Mouse (Mus musculus) CH12.LX (cell line): ENCODE measurements around the gene Rora. TPM values are rescaled to one million over a fixed set of nuclear protein-coding genes. Genes with fewer than 3 reads are reported as not detected.
A peak's percentile ranks its signal among the peaks of the same experiment; 100 is the strongest.

Experiments used
- DNase-seq: peaks from one replicate; pipeline ENCODE4 v3.0.0-alpha.2; 2013; ENCODE audit errors: extremely low read depth
- H3K27ac ChIP-seq: 2 replicates; pipeline ENCODE4 v1.5.1; 2012; ENCODE audit warnings: low read depth, mild to moderate bottlenecking, control low read depth, moderate library complexity; ENCODE audit not compliant: insufficient read depth
- H3K27me3 ChIP-seq: replicated peaks from 2 replicates; pipeline ENCODE3; 2012; ENCODE audit warnings: inconsistent platforms
- H3K36me3 ChIP-seq, 2 experiments: replicated peaks in 1 of 2; 2 replicates each; pipeline versions ENCODE3 to v1.6.1; 2012; ENCODE audit warnings: inconsistent platforms in 1 of 2, low read length in 1 of 2, mild to moderate bottlenecking in 1 of 2, mixed read lengths in 1 of 2, moderate library complexity in 1 of 2; ENCODE audit not compliant: control insufficient read depth in 1 of 2, insufficient read depth in 1 of 2
- H3K4me1 ChIP-seq, 2 experiments: 2 replicates each; pipeline ENCODE4 v1.6.1; 2012; ENCODE audit warnings: inconsistent platforms in 1 of 2, moderate library complexity in 1 of 2; ENCODE audit not compliant: insufficient read depth in 2 of 2, control insufficient read depth in 1 of 2
- H3K4me2 ChIP-seq: 2 replicates; pipeline ENCODE4 v1.6.1; 2012; ENCODE audit warnings: low read depth, mild to moderate bottlenecking, control low read depth; ENCODE audit not compliant: poor library complexity, insufficient read depth, severe bottlenecking
- H3K4me3 ChIP-seq, 3 experiments: fragments of 150-350 bp in 1 of 3; sonication (generic) in 1 of 3; replicated peaks in 1 of 3; 2 replicates each; pipeline versions ENCODE3 to v1.5.1; 2011 to 2012; ENCODE audit warnings: low read depth in 2 of 3, low read length in 2 of 3, mild to moderate bottlenecking in 2 of 3, moderate library complexity in 2 of 3, control low read depth in 1 of 3, improper control_type of control experiment in 1 of 3, inconsistent platforms in 1 of 3, mixed read lengths in 1 of 3; ENCODE audit not compliant: poor library complexity in 1 of 3
- H3K79me2 ChIP-seq: replicated peaks from 2 replicates; pipeline ENCODE4 v1.6.1; 2012; ENCODE audit warnings: mild to moderate bottlenecking, moderate library complexity; ENCODE audit not compliant: control insufficient read depth, poor library complexity, insufficient read depth, severe bottlenecking; ENCODE audit errors: extremely low read depth
- H3K9ac ChIP-seq: 2 replicates; pipeline ENCODE4 v1.6.1; 2012; ENCODE audit warnings: low read depth, mild to moderate bottlenecking, control low read depth, moderate library complexity; ENCODE audit not compliant: insufficient read depth
- H3K9me3 ChIP-seq: replicated peaks from 2 replicates; pipeline ENCODE3; 2012; ENCODE audit warnings: low read length, inconsistent platforms, mixed read lengths
- BHLHE40 ChIP-seq: IDR thresholded peaks from 2 replicates; pipeline ENCODE4 v1.6.1; 2011; ENCODE audit warnings: mild to moderate bottlenecking, low read depth, low read length, improper control_type of control experiment
- CHD2 ChIP-seq: IDR thresholded peaks from 2 replicates; pipeline ENCODE4 v1.6.1; 2011; ENCODE audit warnings: low read length, improper control_type of control experiment
- ELF1 ChIP-seq: IDR thresholded peaks from 2 replicates; pipeline ENCODE4 v1.6.1; 2014; ENCODE audit warnings: low read depth, mild to moderate bottlenecking, inconsistent platforms, low read length, improper control_type of control experiment
- EP300 ChIP-seq: IDR thresholded peaks from 2 replicates; pipeline ENCODE4 v1.6.1; 2011; ENCODE audit warnings: low read length, improper control_type of control experiment
- ETS1 ChIP-seq: conservative IDR thresholded peaks from 2 replicates; pipeline ENCODE4 v1.6.1; 2012; ENCODE audit warnings: low read depth, mild to moderate bottlenecking, inconsistent platforms, low read length, improper control_type of control experiment, moderate library complexity
- GABPA ChIP-seq: IDR thresholded peaks from 2 replicates; pipeline ENCODE4 v1.6.1; 2012; ENCODE audit warnings: low read depth, low read length, improper control_type of control experiment, inconsistent platforms; ENCODE audit not compliant: insufficient replicate concordance
- IRF4 ChIP-seq: IDR thresholded peaks from 2 replicates; pipeline ENCODE4 v1.6.1; 2014; ENCODE audit warnings: low read depth, mild to moderate bottlenecking, inconsistent platforms, low read length, improper control_type of control experiment
- JUN ChIP-seq: IDR thresholded peaks from 2 replicates; pipeline ENCODE4 v1.6.1; 2011; ENCODE audit warnings: low read depth, mild to moderate bottlenecking, low read length, improper control_type of control experiment, moderate library complexity; ENCODE audit not compliant: insufficient read depth
- JUND ChIP-seq: conservative IDR thresholded peaks from 2 replicates; pipeline ENCODE4 v1.6.1; 2011; ENCODE audit warnings: low read depth, low read length, improper control_type of control experiment
- KAT2A ChIP-seq: IDR thresholded peaks from 2 replicates; pipeline ENCODE4 v1.6.1; 2012; ENCODE audit warnings: low read length, improper control_type of control experiment, inconsistent platforms; ENCODE audit not compliant: insufficient replicate concordance
- MAX ChIP-seq: IDR thresholded peaks from 2 replicates; pipeline ENCODE4 v1.6.1; 2011; ENCODE audit warnings: low read length, improper control_type of control experiment
- MAZ ChIP-seq: IDR thresholded peaks from 2 replicates; pipeline ENCODE4 v1.6.1; 2012; ENCODE audit warnings: low read depth, mild to moderate bottlenecking, inconsistent platforms, low read length, improper control_type of control experiment, moderate library complexity
- MEF2A ChIP-seq: IDR thresholded peaks from 2 replicates; pipeline ENCODE4 v1.6.1; 2014; ENCODE audit warnings: low read depth, mild to moderate bottlenecking, inconsistent platforms, low read length, improper control_type of control experiment, borderline replicate concordance
- MXI1 ChIP-seq: IDR thresholded peaks from 2 replicates; pipeline ENCODE4 v1.6.1; 2011; ENCODE audit warnings: mild to moderate bottlenecking, low read depth, low read length, improper control_type of control experiment
- MYC ChIP-seq: IDR thresholded peaks from 2 replicates; pipeline ENCODE4 v1.6.1; 2011; ENCODE audit warnings: low read depth, mild to moderate bottlenecking, improper control_type of control experiment, low read length
- NRF1 ChIP-seq: IDR thresholded peaks from 2 replicates; pipeline ENCODE4 v1.6.1; 2014; ENCODE audit warnings: low read depth, mild to moderate bottlenecking, inconsistent platforms, low read length, improper control_type of control experiment, moderate library complexity
- PAX5 ChIP-seq: IDR thresholded peaks from 2 replicates; pipeline ENCODE4 v1.6.1; 2012; ENCODE audit warnings: low read length, inconsistent platforms, mixed read lengths
- POLR2A ChIP-seq: IDR thresholded peaks from 2 replicates; pipeline ENCODE4 v1.6.1; 2011; ENCODE audit warnings: low read depth, mild to moderate bottlenecking, improper control_type of control experiment, low read length
- RAD21 ChIP-seq: IDR thresholded peaks from 2 replicates; pipeline ENCODE4 v1.6.1; 2011; ENCODE audit warnings: low read depth, mild to moderate bottlenecking, low read length, improper control_type of control experiment, moderate library complexity
- SMC3 ChIP-seq: IDR thresholded peaks from 2 replicates; pipeline ENCODE4 v1.6.1; 2011; ENCODE audit warnings: low read depth, low read length, improper control_type of control experiment
- TBP ChIP-seq: conservative IDR thresholded peaks from 2 replicates; pipeline ENCODE4 v1.6.1; 2011; ENCODE audit warnings: low read depth, low read length, improper control_type of control experiment
- TCF12 ChIP-seq: IDR thresholded peaks from 2 replicates; pipeline ENCODE4 v1.6.1; 2014; ENCODE audit warnings: low read depth, mild to moderate bottlenecking, inconsistent platforms, low read length, improper control_type of control experiment
- UBTF ChIP-seq: IDR thresholded peaks from 2 replicates; pipeline ENCODE4 v1.6.1; 2012; ENCODE audit warnings: low read depth, mild to moderate bottlenecking, inconsistent platforms, low read length, improper control_type of control experiment, moderate library complexity
- USF1 ChIP-seq: IDR thresholded peaks from 2 replicates; pipeline ENCODE4 v1.6.1; 2014; ENCODE audit warnings: low read depth, mild to moderate bottlenecking, inconsistent platforms, low read length, improper control_type of control experiment
- ZC3H11A ChIP-seq: IDR thresholded peaks from 2 replicates; pipeline ENCODE4 v1.6.1; 2012; ENCODE audit warnings: low read depth, mild to moderate bottlenecking, inconsistent platforms, low read length, improper control_type of control experiment
- ZMIZ1 ChIP-seq: IDR thresholded peaks from 2 replicates; pipeline ENCODE4 v1.6.1; 2012; ENCODE audit warnings: low read depth, mild to moderate bottlenecking, inconsistent platforms, low read length, improper control_type of control experiment
- ZNF384 ChIP-seq: IDR thresholded peaks from 2 replicates; pipeline ENCODE4 v1.6.1; 2012; ENCODE audit warnings: low read depth, low read length, improper control_type of control experiment, inconsistent platforms
- dilution Hi-C: fragments of 300-500 bp; cut with MboI; formaldehyde crosslinking; loops from 2 replicates; pipeline ENCODE4 v1.14.3; 2020; ENCODE audit warnings: low sequenced_read_pairs; ENCODE audit not compliant: extremely low pct_unique_long_range_greater_than_20kb, extremely low pct_ligation_motif_present
- in situ Hi-C: fragments of 300-500 bp; cut with MboI; formaldehyde crosslinking; loops from 3 replicates; pipeline ENCODE4 v1.14.3; 2019; ENCODE audit warnings: low sequenced_read_pairs, low pct_ligation_motif_present, low pct_unique_long_range_greater_than_20kb, mixed read lengths
- polyA plus RNA-seq: library from polyadenylated mRNA; unstranded; fragments of >175 nt; gene quantifications from 2 replicates; pipeline ENCODE4 v1.2.1, GENCODE M21; 2012; ENCODE audit warnings: low read depth; ENCODE audit not compliant: insufficient read length
- total RNA-seq, 2 experiments: library from RNA; depleted of rRNA; stranded (reverse); fragments of 300-350 nt in 1 of 2; fragments of >200 nt in 1 of 2; gene quantifications; 2 replicates each; pipeline ENCODE4 v1.2.3; 2012 to 2014

Gene Rora
- total and polyA plus RNA-seq, 3 experiments = 0.36 to 0.66 (median 0.64) TPM

GRCm38 (mm10) chr9:68883687-68884086 lies 230.1 kb downstream of the Rora start:
- in situ Hi-C loops (no loop called here), dilution Hi-C loops (no loop called here)
- Histone ChIP-seq H3K4me2 (no peak overlapping the region), H3K79me2 (no peaks in the 10 kb centered on the region), H3K27me3 (no peaks in the 10 kb centered on the region), H3K9ac (no peak overlapping the region), H3K4me3 (no peak overlapping the region), H3K27ac (no peak overlapping the region), H3K4me1 (no peaks in the 10 kb centered on the region), H3K36me3 (no peaks in the 10 kb centered on the region), H3K9me3 (peaks cover 26% of the 10 kb centered on the region)
- TF ChIP-seq CHD2 = no peak
- TF ChIP-seq MAZ = no peak
- TF ChIP-seq ZNF384 = no peak
- no peak for DNase-seq

GRCm38 (mm10) chr9:68884451-68885035 lies 231.0 kb downstream of the Rora start:
- Histone ChIP-seq H3K27ac (no peak overlapping the region), H3K4me3 (no peak overlapping the region), H3K4me1 (no peaks in the 10 kb centered on the region), H3K9me3 (peaks cover 26% of the 10 kb centered on the region), H3K36me3 (no peaks in the 10 kb centered on the region), H3K79me2 (no peaks in the 10 kb centered on the region), H3K27me3 (no peaks in the 10 kb centered on the region), H3K4me2 (no peak overlapping the region), H3K9ac (no peak overlapping the region)
- in situ Hi-C loops (no loop called here), dilution Hi-C loops (no loop called here)
- no peak for DNase-seq
- TF ChIP-seq PAX5 (no peak), IRF4 (no peak), JUND (no peak), CHD2 (no peak), MXI1 (no peak), SMC3 (no peak), TCF12 (no peak), MAZ (no peak), POLR2A (no peak), EP300 (no peak), KAT2A (no peak), ELF1 (no peak), MAX (no peak)

- no peak overlapping the region for H3K4me3 ChIP-seq
- TF ChIP-seq NRF1 (no peak), POLR2A (no peak), JUN (no peak), UBTF (no peak), ZMIZ1 (no peak), RAD21 (no peak), TBP (no peak), BHLHE40 (no peak), ELF1 (no peak), EP300 (no peak), GABPA (no peak), MXI1 (no peak), USF1 (no peak), MEF2A (no peak), ETS1 (no peak), ZC3H11A (no peak), MYC (no peak), SMC3 (no peak)
- no peak overlapping the region for H3K9ac ChIP-seq
- dilution Hi-C loops (no loop called here), in situ Hi-C loops (no loop called here)
- H3K4me2 ChIP-seq = no peak overlapping the region
- peaks cover 30% of the 10 kb centered on the region for H3K9me3 ChIP-seq
- DNase-seq = peak; percentile 5
- H3K36me3 ChIP-seq = no peaks in the 10 kb centered on the region
- H3K79me2 ChIP-seq = no peaks in the 10 kb centered on the region
- H3K4me1 ChIP-seq = peaks cover 0 to 7% of the 10 kb centered on the region in 2 experiments; a peak in 1 of 4 replicates
- H3K27me3 ChIP-seq = no peaks in the 10 kb centered on the region
- H3K27ac ChIP-seq = no peak overlapping the region
Measured at GRCm38 (mm10) chr9:68888670-68889069, 235.1 kb downstream of the Rora start.
